Comparison of ENCODE assay signal across 11 mouse cellular contexts in genomic region chr1:120007851-120008588, GRCm38 (mm10). TPM values are rescaled to one million over a fixed set of nuclear protein-coding genes. Genes with fewer than 3 reads are reported as not detected.
DNase-seq lines count a peak whose midpoint lies in the region; ATAC-seq and TF ChIP-seq lines count a peak whose summit lies in the region.
"Had no signal": no experiment of that assay in that cellular context is flagged by ENCODE, and none has a peak within 500 bp of the region (broad histone marks: within the 10 kb centered on the region; RNA-seq: fewer than 3 reads in every experiment).

No protein-coding gene starts in this region.

- peak overlapping the region; percentile 78 for H3K4me2 ChIP-seq in kidney, embryonic 14.5 days (replicated peaks; ENCODE audit: low read depth, low read length)
- H3K4me2 ChIP-seq in embryonic facial prominence, embryonic 15.5 days (replicated peaks), result peak overlapping the region; percentile 63
- H3K4me2 ChIP-seq in hindbrain, postnatal 0 days (ENCODE audit: low read depth, low read length), result peak overlapping the region; percentile 79
- peak overlapping the region; percentile 72 for H3K4me2 ChIP-seq in midbrain, postnatal 0 days (ENCODE audit: low read depth, low read length, poor library complexity, severe bottlenecking)

- no peaks in the 10 kb centered on the region for H3K9me3 ChIP-seq in kidney, embryonic 14.5 days (ENCODE audit: control insufficient read depth, low read length)
- H3K9me3 ChIP-seq in embryonic facial prominence, embryonic 15.5 days (replicated peaks), result no peaks in the 10 kb centered on the region
- H3K9me3 ChIP-seq in hindbrain, postnatal 0 days (ENCODE audit: low read length), result no peaks in the 10 kb centered on the region
- no peaks in the 10 kb centered on the region for H3K9me3 ChIP-seq in midbrain, postnatal 0 days (ENCODE audit: low read length)
- H3K9me3 ChIP-seq: megakaryocyte, embryonic 14.5 days had no signal

- no peak for TF ChIP-seq CTCF in hindbrain, postnatal 0 days (IDR thresholded peaks at IDR 0.05; ENCODE audit: low read depth)
- TF ChIP-seq CTCF in midbrain, postnatal 0 days (IDR thresholded peaks at IDR 0.05), result no peak

- H3K27ac ChIP-seq in kidney, embryonic 14.5 days (ENCODE audit: low read depth, low read length), result no peak overlapping the region
- H3K27ac ChIP-seq in embryonic facial prominence, embryonic 15.5 days (replicated peaks), result no peak overlapping the region
- no peak overlapping the region for H3K27ac ChIP-seq in hindbrain, postnatal 0 days
- H3K27ac ChIP-seq in midbrain, postnatal 0 days (ENCODE audit: low read depth, low read length), result no peak overlapping the region

- H3K36me3 ChIP-seq in kidney, embryonic 14.5 days (ENCODE audit: control insufficient read depth, insufficient read depth, low read length), result no peaks in the 10 kb centered on the region
- H3K36me3 ChIP-seq in embryonic facial prominence, embryonic 15.5 days, result no peaks in the 10 kb centered on the region
- no peaks in the 10 kb centered on the region for H3K36me3 ChIP-seq in hindbrain, postnatal 0 days (ENCODE audit: insufficient read depth, low read length)
- H3K36me3 ChIP-seq in midbrain, postnatal 0 days (ENCODE audit: insufficient read depth, low read length), result no peaks in the 10 kb centered on the region

- peak overlapping the region; percentile 40 for H3K4me3 ChIP-seq in kidney, embryonic 14.5 days (ENCODE audit: low read length)
- peak overlapping the region; percentile 38 for H3K4me3 ChIP-seq in embryonic facial prominence, embryonic 15.5 days (replicated peaks)
- H3K4me3 ChIP-seq in hindbrain, postnatal 0 days (ENCODE audit: low read length), result peak overlapping the region; percentile 37
- peak overlapping the region; percentile 36 for H3K4me3 ChIP-seq in midbrain, postnatal 0 days (ENCODE audit: low read depth, low read length)
- H3K4me3 ChIP-seq: megakaryocyte, embryonic 14.5 days had no signal

- 31% methylated on average over 11 of the region's 11 CpGs for WGBS in kidney, embryonic 14.5 days
- WGBS in embryonic facial prominence, embryonic 15.5 days, result 32% methylated on average over 11 of the region's 11 CpGs
- 24% methylated on average over 11 of the region's 11 CpGs for WGBS in hindbrain, postnatal 0 days
- 20% methylated on average over 11 of the region's 11 CpGs for WGBS in midbrain, postnatal 0 days

- H3K9ac ChIP-seq in kidney, embryonic 14.5 days (ENCODE audit: low read depth, low read length), result peak overlapping the region; percentile 45; the same call in 1 of the 2 replicates
- no peak overlapping the region for H3K9ac ChIP-seq in embryonic facial prominence, embryonic 15.5 days
- no peak overlapping the region for H3K9ac ChIP-seq in hindbrain, postnatal 0 days (replicated peaks; ENCODE audit: low read length)
- H3K9ac ChIP-seq in midbrain, postnatal 0 days (replicated peaks; ENCODE audit: low read length, poor library complexity, severe bottlenecking), result no peak overlapping the region

- H3K4me1 ChIP-seq in kidney, embryonic 14.5 days (ENCODE audit: control insufficient read depth, insufficient read depth, low read length), result no peaks in the 10 kb centered on the region
- peaks cover 18% of the 10 kb centered on the region for H3K4me1 ChIP-seq in embryonic facial prominence, embryonic 15.5 days
- peaks cover 10% of the 10 kb centered on the region for H3K4me1 ChIP-seq in hindbrain, postnatal 0 days (ENCODE audit: insufficient read depth, low read length)
- H3K4me1 ChIP-seq in midbrain, postnatal 0 days (ENCODE audit: insufficient read depth, low read length), result no peaks in the 10 kb centered on the region

- no peak for DNase-seq in kidney, postnatal 14 days
- no peak for DNase-seq in hindbrain, postnatal 0 days (ENCODE audit: low spot score)
- no peak for DNase-seq in midbrain, postnatal 0 days (ENCODE audit: low spot score)
- no peak for DNase-seq in natural killer cell, adult 2 months (ENCODE audit: low spot score in 2 of 2)
- no peak for DNase-seq in yolk sac, embryonic 10.5 days (ENCODE audit: low spot score)
- no peak for DNase-seq in thymus, postnatal 10 days (ENCODE audit: low spot score in 2 of 2)

- peaks cover 3% of the 10 kb centered on the region; the same call in 1 of the 2 replicates for H3K27me3 ChIP-seq in kidney, embryonic 14.5 days (ENCODE audit: control insufficient read depth, insufficient read depth, low read length)
- peaks cover 40% of the 10 kb centered on the region for H3K27me3 ChIP-seq in embryonic facial prominence, embryonic 15.5 days
- no peaks in the 10 kb centered on the region; the same call in 1 of the 2 replicates for H3K27me3 ChIP-seq in hindbrain, postnatal 0 days (ENCODE audit: insufficient read depth, low read length)
- 0 out of 2 replicates have a peak, but pooled peaks cover 9% of the 10 kb centered on the region for H3K27me3 ChIP-seq in midbrain, postnatal 0 days (ENCODE audit: insufficient read depth, low read length)

- ATAC-seq in kidney, embryonic 14.5 days (ENCODE audit: low FRiP score, low TSS enrichment), result no peak
- no peak for ATAC-seq in embryonic facial prominence, embryonic 15.5 days (ENCODE audit: insufficient number of reproducible peaks, low FRiP score, low TSS enrichment, low read depth)
- no peak for ATAC-seq in hindbrain, postnatal 0 days
- ATAC-seq in midbrain, postnatal 0 days (ENCODE audit: low FRiP score), result no peak

RNA-seq across cellular contexts. Expression of gene Sctr, which starts 1.3 kb away (rescaled TPM):
- polyA plus RNA-seq in kidney, embryonic 14.5 days (2014; fragmentation: Nextera tagmentation; extraction: Ambion mirVana), result 0.34 and 0.40 TPM in 2 replicates
- polyA plus RNA-seq in embryonic facial prominence, embryonic 15.5 days (2015; fragmentation: Nextera tagmentation; extraction: Ambion mirVana), result 0.08 and 0.20 TPM in 2 replicates
- total RNA-seq in hindbrain, postnatal 0 days (2014; rRNA removed), result 1.9 and 2.0 TPM in 2 replicates
- polyA plus RNA-seq in hindbrain, postnatal 0 days (2015; fragmentation: Nextera tagmentation; extraction: Ambion mirVana), result 0.93 and 1.2 TPM in 2 replicates
- total RNA-seq in midbrain, postnatal 0 days (2014; rRNA removed), result 0.66 and 1.6 TPM in 2 replicates
- polyA plus RNA-seq in midbrain, postnatal 0 days (2015; fragmentation: Nextera tagmentation; extraction: Ambion mirVana), result 1.00 and 1.0 TPM in 2 replicates

RNA-seq across cellular contexts. Expression of gene Cfap221, which starts 11.0 kb away (rescaled TPM):
- polyA plus RNA-seq in kidney, embryonic 14.5 days (2014; fragmentation: Nextera tagmentation; extraction: Ambion mirVana), result 0.21 and 0.35 TPM in 2 replicates
- polyA plus RNA-seq in embryonic facial prominence, embryonic 15.5 days (2015; fragmentation: Nextera tagmentation; extraction: Ambion mirVana), result 0.55 and 1.5 TPM in 2 replicates
- 1.9 TPM in 1 of 2 replicates, not detected in the other for total RNA-seq in hindbrain, postnatal 0 days (2014; rRNA removed)
- 0.25 and 0.29 TPM in 2 replicates for polyA plus RNA-seq in hindbrain, postnatal 0 days (2015; fragmentation: Nextera tagmentation; extraction: Ambion mirVana)
- 0.55 TPM in 1 of 2 replicates, not detected in the other for total RNA-seq in midbrain, postnatal 0 days (2014; rRNA removed)
- 0.13 and 0.63 TPM in 2 replicates for polyA plus RNA-seq in midbrain, postnatal 0 days (2015; fragmentation: Nextera tagmentation; extraction: Ambion mirVana)
- total RNA-seq: ES-E14 had no signal
- polyA plus RNA-seq: small intestine, adult 2 months had no signal
